Mouse (Mus musculus) olfactory bulb, adult 2 months (tissue): ENCODE measurements around the gene Col18a1.

Source experiments
- CTCF ChIP-seq: fragments of 200-500 bp; IDR thresholded peaks from 2 replicates; pipeline ENCODE4 v1.5.1; 2012; ENCODE audit warnings: low read depth, mild to moderate bottlenecking, low read length, moderate library complexity; ENCODE audit not compliant: insufficient read depth
- POLR2A ChIP-seq: fragments of 200-500 bp; IDR thresholded peaks from 2 replicates; pipeline ENCODE4 v1.6.1; 2012; ENCODE audit warnings: mild to moderate bottlenecking, low read depth, low read length, moderate library complexity; ENCODE audit not compliant: insufficient read depth

DNA sequence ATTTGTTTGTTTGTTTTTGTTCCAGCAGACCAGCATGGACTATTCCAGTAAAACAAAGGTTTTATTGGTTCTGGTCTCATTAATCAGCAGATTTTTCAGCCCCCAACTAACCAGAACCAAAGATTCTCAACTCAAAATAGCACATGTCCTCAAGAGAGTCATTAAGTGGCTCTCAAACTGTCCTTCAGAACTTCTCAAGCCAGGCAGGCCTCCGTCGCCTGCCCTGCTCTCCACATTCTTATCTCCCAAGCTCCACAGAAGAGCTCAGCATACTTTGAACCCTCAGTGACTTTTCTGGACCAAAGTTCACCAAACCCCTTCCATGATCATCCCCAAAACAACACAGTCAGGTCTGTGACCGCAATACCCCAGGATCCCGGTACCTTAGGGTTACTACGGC is 47.1 kb upstream of the Col18a1 start:
- TF ChIP-seq CTCF: no peak
- TF ChIP-seq POLR2A: no peak
